Mouse (Mus musculus) cerebellum, adult 18-20 months (tissue): ENCODE results near the gene Gimap7.
"Not testable (repeated sequence)": the region's sequence is repeated elsewhere in the genome, so short reads cannot be mapped to it uniquely, and the experiment has no call there.

Source experiments
- DNase-seq, 2 experiments: peaks; one replicate each; pipeline ENCODE4 v3.0.0; 2021

Gene Gimap7

GRCm38 (mm10) chr6:48718455-48718854, at the start of gene Gimap7, which contains the start of gene Gm28053:
Gimap7 (plus strand) TSS chr6:48718621.
Gm28053 (plus strand) TSS chr6:48718607.
- DNase-seq, result no peak

GRCm38 (mm10) chr6:48669446-48669969, 48.9 kb upstream of the Gimap7 start:
- no peak for DNase-seq

- DNase-seq, result no peak
Observed at GRCm38 (mm10) chr6:48674291-48675058, 43.9 kb upstream of the Gimap7 start.

- no peak for DNase-seq
Observed at GRCm38 (mm10) chr6:48675400-48675930, 43.0 kb upstream of the Gimap7 start.

GRCm38 (mm10) chr6:48675931-48676859, 42.2 kb upstream of the Gimap7 start, which contains the start of gene Gimap9:
Gimap9 (plus strand) TSS chr6:48676129.
- DNase-seq, result no peak

- DNase-seq, result no peak
Observed at GRCm38 (mm10) chr6:48676860-48677415, 41.5 kb upstream of the Gimap7 start.

- DNase-seq, result no peak
Observed at GRCm38 (mm10) chr6:48677492-48678345, 40.7 kb upstream of the Gimap7 start.

- DNase-seq, result no peak
Observed at GRCm38 (mm10) chr6:48678391-48678790, 40.0 kb upstream of the Gimap7 start.

- DNase-seq, result no peak
Observed at GRCm38 (mm10) chr6:48679701-48680100, 38.7 kb upstream of the Gimap7 start.

- DNase-seq, result no peak
Observed at GRCm38 (mm10) chr6:48680421-48680820, 38.0 kb upstream of the Gimap7 start.

GRCm38 (mm10) chr6:48681472-48682090, 36.8 kb upstream of the Gimap7 start:
- no peak for DNase-seq

- no peak for DNase-seq
Observed at GRCm38 (mm10) chr6:48682271-48682670, 36.1 kb upstream of the Gimap7 start.

- DNase-seq, result not testable (repeated sequence)
Observed at GRCm38 (mm10) chr6:48683263-48683821, 35.1 kb upstream of the Gimap7 start.

GRCm38 (mm10) chr6:48684319-48684718, 34.1 kb upstream of the Gimap7 start, which contains the start of gene Gimap4:
Gimap4 (plus strand) TSS chr6:48684549.
- DNase-seq, result no peak

- DNase-seq, result no peak
Observed at GRCm38 (mm10) chr6:48684806-48685205, 33.6 kb upstream of the Gimap7 start.

- no peak for DNase-seq
Observed at GRCm38 (mm10) chr6:48685251-48685650, 33.2 kb upstream of the Gimap7 start.

- DNase-seq, result no peak
Observed at GRCm38 (mm10) chr6:48685694-48686665, 32.4 kb upstream of the Gimap7 start.

GRCm38 (mm10) chr6:48687077-48687476, 31.3 kb upstream of the Gimap7 start:
- DNase-seq, result no peak

- no peak for DNase-seq
Observed at GRCm38 (mm10) chr6:48689320-48689719, 29.1 kb upstream of the Gimap7 start.

- no peak for DNase-seq
Observed at GRCm38 (mm10) chr6:48692962-48693361, 25.5 kb upstream of the Gimap7 start.
